Mouse (Mus musculus): Measurements from ENCODE around the gene Gpr157.

Gpr157 gene

DNA sequence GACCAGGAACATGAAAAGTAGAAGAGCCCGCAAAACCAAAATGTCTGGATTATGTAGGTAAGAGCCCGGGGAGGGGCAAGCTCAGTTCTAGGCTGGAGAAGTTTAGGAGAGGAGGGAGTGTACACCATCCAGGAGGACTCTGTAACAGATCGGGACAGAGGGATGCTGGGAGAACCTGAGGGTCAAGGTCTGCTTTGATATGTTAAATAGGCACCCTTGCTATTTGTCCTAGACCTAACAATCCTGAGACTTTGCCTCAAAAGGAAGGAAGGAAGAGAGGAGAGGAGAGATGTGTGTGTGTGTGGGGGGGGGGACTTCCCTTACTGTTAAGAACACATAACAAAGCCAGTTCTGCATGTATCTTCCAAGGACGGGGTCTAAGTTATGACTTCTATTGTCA, 68.1 kb downstream of the Gpr157 start:
- DNase-seq, result no peak
